Mouse (Mus musculus): ENCODE measurements around the gene Ttll5. TPM values are rescaled to one million over a fixed set of nuclear protein-coding genes. Genes with fewer than 3 reads are reported as not detected.
A peak's percentile ranks its signal among the peaks of the same experiment; 100 is the strongest.

The Ttll5 gene
- total RNA-seq (2021): 10 to 100 TPM; 13.0 to 13.4 TPM

DNA sequence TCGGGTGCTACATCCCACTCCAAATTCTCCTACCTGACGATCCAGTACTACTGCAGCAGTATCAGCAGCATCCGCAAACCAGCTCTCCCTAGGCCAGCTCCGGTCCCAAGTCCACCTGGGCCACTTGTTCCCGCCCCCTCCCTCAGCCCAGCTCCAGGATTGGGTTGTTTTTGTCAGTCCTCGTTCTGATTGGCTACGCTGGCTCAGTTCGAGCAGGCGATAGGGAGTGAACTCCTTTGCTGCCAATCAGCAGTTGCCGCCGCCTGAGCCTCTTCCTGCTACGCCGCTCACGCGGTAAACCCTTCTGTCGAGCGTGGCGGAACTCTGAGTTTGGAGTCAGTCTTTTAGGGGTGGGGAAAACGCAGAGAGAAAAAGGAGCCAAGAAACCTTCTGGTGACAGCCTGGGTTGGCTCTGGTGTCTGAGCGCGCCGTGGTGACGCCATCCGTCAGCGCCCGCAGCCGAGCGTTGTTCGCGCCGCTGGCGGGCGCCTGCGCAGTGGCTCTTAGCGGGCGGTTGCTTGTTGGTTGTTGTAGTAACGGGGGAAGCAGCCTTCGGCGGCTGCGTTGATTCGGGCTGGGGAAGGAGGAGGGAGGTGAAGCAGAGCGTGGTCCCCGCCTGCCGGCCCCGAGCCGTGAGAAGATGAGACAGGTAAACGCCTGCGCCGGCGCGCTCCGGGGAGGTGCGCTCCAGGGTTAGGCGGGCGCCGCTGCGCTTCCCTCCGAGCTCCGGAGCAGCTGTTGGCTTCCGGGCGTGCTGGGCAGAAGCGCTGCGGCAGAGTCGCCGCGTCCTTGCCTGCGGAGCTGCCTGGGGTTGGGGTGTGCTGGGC, at the start of gene Ttll5, which contains the start of gene Erg28:
Gene Ttll5 (plus strand): TSS at position 222 of the 827 bp plus-strand sequence.
Gene Erg28 (minus strand): TSS at position 113 of the 827 bp plus-strand sequence.
- intact Hi-C loops (cut with DNase I): no loop called here
- DNase-seq (ENCODE audit: low spot score): peak; percentile 91

DNA sequence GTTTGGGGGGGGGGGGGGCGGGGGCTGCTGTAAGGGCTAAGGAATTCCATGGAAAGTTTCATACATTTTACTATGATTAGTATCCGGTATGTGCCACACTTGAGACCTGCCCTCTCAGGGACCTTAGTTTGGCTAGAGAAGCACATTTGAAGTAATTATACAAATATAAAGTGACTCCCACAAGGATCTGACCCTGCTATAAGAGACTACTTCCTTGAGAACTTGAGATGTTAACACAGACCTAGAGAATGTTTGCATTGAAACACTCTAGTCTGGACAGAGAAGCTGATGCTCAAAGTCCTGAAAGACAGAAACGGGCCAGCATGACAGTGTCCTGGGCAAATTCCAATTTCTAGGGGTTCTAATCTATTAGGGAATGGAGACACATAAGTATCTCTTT, 45.5 kb upstream of the Ttll5 start:
- intact Hi-C loops (cut with DNase I): no loop called here
- DNase-seq (ENCODE audit: low spot score): no peak

GRCm38 (mm10) chr12:85779707-85780106, 44.8 kb upstream of the Ttll5 start:
- intact Hi-C loops (cut with DNase I): no loop called here
- no peak for DNase-seq (ENCODE audit: low spot score)

GRCm38 (mm10) chr12:85781606-85782005, 42.9 kb upstream of the Ttll5 start:
- DNase-seq (ENCODE audit: low spot score): no peak
- intact Hi-C loops (cut with DNase I): no loop called here

GRCm38 (mm10) chr12:85784916-85785815, 39.3 kb upstream of the Ttll5 start:
- no peak for DNase-seq (ENCODE audit: low spot score)
- intact Hi-C loops (cut with DNase I): loop anchor here (2.0 kb wide), 1 partner anchor 28 kb away; no protein-coding TSS in a partner anchor

DNA sequence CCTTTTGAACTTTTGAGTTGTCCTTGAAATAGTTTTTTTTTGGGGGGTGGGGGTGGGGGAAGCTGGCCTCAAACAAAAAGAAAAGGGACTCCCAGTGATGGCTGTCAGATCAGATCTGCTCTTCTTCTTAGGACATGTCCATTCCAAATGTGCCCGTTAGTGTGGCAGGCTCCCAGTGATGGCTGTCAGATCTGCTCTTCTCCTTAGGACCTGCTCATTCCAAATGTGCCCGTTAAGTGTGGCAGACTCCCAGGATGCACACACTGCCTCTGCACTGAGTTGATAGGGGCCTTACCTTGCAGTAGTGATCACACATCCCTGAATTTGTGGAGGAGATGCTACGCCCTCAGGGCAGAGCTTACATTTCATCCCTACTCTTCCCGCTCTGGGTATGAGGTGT, 32.3 kb upstream of the Ttll5 start:
- no peak for DNase-seq (ENCODE audit: low spot score)
- intact Hi-C loops (cut with DNase I): no loop called here

DNA sequence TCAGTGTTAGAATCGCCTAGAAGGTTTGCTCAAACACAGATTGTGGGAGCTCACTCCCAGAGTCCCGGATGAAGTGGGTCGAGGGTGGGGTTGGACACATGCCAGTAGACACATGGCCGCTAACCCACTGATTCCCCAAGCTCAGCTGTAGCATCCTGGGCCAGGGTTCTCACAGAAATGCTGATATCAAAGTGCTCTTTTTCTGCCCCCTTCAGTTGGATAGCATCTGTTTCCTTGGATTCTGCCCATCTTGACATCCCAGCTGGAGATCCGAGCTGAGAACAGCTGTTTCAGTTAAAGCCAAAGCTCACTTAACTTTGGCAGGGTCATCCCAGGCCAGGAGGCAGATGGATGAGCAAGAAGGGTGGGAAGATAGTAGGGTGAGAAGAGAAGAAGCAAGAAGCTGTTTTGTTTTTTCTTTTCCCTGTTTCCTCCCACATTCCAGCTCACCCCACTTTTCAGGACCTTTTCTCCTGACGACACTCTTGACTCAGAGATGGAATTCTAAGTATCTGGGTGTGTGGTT, 31.6 kb upstream of the Ttll5 start:
- intact Hi-C loops (cut with DNase I): no loop called here

DNA sequence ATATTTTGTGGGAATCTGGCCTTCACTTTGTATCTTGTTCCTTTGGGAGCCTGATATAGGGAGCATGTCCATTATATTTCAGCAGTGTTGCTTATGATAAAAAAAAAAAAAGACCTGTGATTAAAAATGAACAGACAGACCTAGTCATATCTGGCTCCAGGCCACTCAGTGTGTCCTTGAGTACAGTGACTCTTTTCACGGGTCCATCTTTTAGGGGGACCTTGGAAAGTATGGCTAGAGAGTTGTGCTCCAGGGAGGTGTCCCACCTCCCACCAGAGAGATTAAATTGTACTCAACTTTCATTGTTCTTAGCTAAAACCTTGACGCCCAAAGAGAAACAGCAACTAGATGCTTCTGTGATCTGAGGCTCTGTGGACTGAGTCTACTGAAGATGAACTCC, 30.4 kb upstream of the Ttll5 start:
- DNase-seq (ENCODE audit: low spot score): no peak
- intact Hi-C loops (cut with DNase I): no loop called here

More for the DNA sequence above, 31.6 kb upstream of the Ttll5 start:
- peak; percentile 28 for DNase-seq (ENCODE audit: low spot score)

- no peak for DNase-seq (ENCODE audit: low spot score)
- intact Hi-C loops (cut with DNase I): no loop called here
Measured at GRCm38 (mm10) chr12:85795551-85795950, 28.9 kb upstream of the Ttll5 start.

GRCm38 (mm10) chr12:85800031-85800430, 24.4 kb upstream of the Ttll5 start:
- intact Hi-C loops (cut with DNase I): no loop called here
- DNase-seq (ENCODE audit: low spot score): no peak

- no peak for DNase-seq (ENCODE audit: low spot score)
- intact Hi-C loops (cut with DNase I): no loop called here
Measured at GRCm38 (mm10) chr12:85809726-85810125, 14.7 kb upstream of the Ttll5 start.

GRCm38 (mm10) chr12:85810959-85811358, 13.5 kb upstream of the Ttll5 start:
- no peak for DNase-seq (ENCODE audit: low spot score)
- intact Hi-C loops (cut with DNase I): no loop called here

- intact Hi-C loops (cut with DNase I): loop anchor here (2.0 kb wide), 1 partner anchor 27 kb away; no protein-coding TSS in a partner anchor
- DNase-seq (ENCODE audit: low spot score): no peak
Measured at GRCm38 (mm10) chr12:85811676-85812075, 12.8 kb upstream of the Ttll5 start.

- intact Hi-C loops (cut with DNase I): loop anchor here (2.0 kb wide), 1 partner anchor 29 kb away; no protein-coding TSS in a partner anchor
Measured at GRCm38 (mm10) chr12:85813599-85813998, 10.9 kb upstream of the Ttll5 start.

DNA sequence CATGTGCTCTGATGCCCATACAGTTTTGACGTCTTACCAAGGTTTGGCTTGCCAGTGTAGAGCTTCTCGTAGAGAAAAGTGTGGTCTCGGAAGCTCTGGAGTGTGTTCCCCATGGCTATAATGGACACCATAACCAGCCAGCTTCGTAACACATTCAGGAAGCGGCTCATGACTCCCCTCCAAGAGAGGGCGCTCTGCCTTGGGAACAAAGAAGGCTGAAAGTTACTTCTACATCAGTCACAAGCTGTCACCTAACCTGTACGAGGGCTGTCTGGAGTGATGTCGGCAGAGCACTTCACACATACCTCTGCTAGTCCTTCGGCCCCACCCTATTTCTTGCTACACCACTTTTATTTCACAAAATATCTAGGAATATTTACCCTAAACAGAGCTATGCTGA, 2.4 kb upstream of the Ttll5 start:
- intact Hi-C loops (cut with DNase I): no loop called here
- DNase-seq (ENCODE audit: low spot score): no peak

More at GRCm38 (mm10) chr12:85813599-85813998, 10.9 kb upstream of the Ttll5 start:
- peak; percentile 51 for DNase-seq (ENCODE audit: low spot score)

GRCm38 (mm10) chr12:85825361-85825760, 902 bp downstream of the Ttll5 start:
- intact Hi-C loops (cut with DNase I): no loop called here
- DNase-seq (ENCODE audit: low spot score): no peak

DNA sequence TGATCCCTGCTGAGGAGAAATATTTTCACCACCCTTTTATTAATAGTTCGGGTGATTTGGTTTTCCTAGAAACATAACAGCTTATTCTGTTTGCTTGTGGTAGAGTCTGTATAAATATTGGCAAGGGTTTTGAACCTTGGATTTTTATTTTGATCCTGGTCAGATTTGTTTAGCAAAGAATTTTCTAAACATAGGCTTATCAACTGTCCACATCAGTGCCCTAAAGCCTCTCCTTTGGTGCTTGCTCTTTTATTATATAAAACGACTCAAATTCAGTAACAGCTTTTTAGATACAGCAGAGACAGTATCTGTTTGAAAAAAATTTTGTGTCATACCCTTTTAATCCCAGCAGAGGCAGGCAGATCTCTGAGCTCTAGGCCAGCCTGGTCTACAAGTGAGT, 1.4 kb downstream of the Ttll5 start:
- intact Hi-C loops (cut with DNase I): no loop called here
- DNase-seq (ENCODE audit: low spot score): no peak

DNA sequence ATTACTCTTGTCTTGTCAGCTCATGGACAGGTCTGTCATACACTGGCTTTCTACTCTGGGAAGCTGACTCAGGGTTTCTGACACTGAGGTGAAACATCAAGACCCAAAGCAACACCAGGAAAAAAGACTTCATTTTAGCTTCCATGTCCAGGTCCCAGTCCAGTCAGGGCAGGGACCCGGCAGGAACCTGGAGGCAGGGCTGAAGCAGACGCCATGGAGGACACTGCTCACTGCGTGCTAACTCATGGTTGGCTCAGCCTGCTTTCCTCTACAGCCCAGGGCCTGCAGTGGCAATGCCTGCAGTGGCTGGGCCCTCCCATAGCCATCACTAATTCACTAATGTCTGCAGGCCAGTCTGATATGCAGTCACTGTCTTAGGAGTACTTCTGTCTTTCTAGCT, 4.4 kb downstream of the Ttll5 start:
- intact Hi-C loops (cut with DNase I): no loop called here
- DNase-seq (ENCODE audit: low spot score): no peak

DNA sequence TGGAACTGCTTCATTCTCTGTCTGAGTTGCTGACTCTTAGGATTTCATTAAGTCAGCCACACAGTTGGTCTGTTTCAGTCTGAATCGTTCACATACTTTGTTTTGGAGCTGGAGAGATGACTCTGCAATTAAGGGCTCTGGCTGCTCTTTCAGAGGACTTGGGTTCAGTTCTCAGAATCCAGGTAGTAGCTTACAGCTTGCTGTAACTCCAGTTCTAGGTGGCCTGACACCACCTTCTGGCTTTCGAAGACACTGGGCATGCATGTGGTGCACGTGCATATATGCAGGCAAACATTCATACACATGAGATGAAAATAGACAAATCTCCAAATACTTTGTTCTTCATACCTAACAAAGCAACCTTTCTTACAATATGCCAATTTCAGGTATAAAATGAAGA, 5.4 kb downstream of the Ttll5 start:
- no peak for DNase-seq (ENCODE audit: low spot score)

GRCm38 (mm10) chr12:85830691-85831090, 6.2 kb downstream of the Ttll5 start:
- intact Hi-C loops (cut with DNase I): no loop called here

More for the DNA sequence above, 5.4 kb downstream of the Ttll5 start:
- intact Hi-C loops (cut with DNase I): no loop called here

More at GRCm38 (mm10) chr12:85830691-85831090, 6.2 kb downstream of the Ttll5 start:
- no peak for DNase-seq (ENCODE audit: low spot score)

Measured in heart, postnatal 25 days (tissue).